Mouse (Mus musculus): ENCODE measurements around the gene Agap1.

Agap1 gene

DNA sequence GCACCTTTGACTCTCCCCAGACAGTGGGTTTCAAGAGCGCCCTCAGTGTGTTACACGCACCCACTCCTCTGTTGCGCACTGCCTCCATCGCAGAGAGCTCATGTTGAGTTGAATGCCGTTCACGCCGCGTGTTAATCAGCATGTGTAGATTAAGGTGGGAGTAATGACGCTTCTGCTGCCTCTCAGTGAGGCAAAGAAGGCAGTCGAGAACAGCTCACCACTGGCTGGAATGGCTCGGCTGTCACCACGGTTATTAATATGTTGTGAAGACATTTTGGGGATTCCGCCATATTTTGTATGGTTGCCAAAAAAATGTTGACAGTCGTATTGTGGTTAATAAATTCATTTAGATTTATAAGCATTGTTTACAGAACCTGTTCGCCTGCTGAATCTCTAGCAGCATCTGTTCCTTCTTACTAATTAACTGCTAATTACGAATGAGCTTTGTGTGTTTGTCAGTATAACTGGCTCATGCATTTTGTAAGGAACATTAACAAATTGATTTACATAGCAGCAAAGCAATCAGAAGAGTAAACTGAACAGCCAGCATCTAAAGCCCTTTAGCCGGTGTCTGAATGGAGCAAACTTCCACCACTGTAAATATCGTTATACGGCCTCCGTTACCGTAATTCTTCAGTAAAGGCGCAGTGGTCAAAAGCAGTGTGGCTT lies 235.1 kb downstream of the Agap1 start:
- ChIA-PET POLR2A (interaction anchor here in 1 of 4 experiments (0.9 to 1.9 kb wide), 2 partner anchors 17 to 37 kb away, joined by 3 to 5 read pairs; no protein-coding TSS in a partner anchor), CTCF (interaction anchor here in 3 of 4 experiments (0.6 to 3.0 kb wide), 5 partner anchors 14 to 63 kb away, joined by 3 to 12 read pairs (median 5); no protein-coding TSS in a partner anchor)

DNA sequence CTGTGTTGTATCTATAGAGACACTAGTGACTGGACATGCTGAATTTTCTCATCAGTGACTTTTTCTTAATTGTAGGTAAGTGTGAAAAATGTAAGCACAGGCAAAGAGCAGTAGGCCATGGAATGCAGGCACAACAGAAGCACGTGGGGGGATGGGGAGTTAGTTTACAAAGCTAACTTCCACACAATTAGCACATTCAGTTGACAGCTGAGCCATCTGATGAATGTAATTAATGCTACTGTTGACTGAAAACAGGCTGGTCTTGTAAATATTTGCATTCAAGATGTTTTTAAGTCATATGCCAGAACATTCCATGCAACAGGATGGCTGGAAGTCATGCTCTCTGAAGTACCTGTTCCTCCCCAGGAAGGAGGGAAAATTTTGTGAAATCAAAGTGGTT lies 236.5 kb downstream of the Agap1 start:
- ChIA-PET CTCF (interaction anchor here in 2 of 4 experiments (1.1 to 3.0 kb wide), 2 partner anchors 18 to 59 kb away, joined by 4 to 12 read pairs; no protein-coding TSS in a partner anchor), POLR2A (interaction anchor here in 1 of 4 experiments (0.9 to 1.0 kb wide), 2 partner anchors 18 to 323 kb away, joined by 3 read pairs; no protein-coding TSS in a partner anchor)

DNA sequence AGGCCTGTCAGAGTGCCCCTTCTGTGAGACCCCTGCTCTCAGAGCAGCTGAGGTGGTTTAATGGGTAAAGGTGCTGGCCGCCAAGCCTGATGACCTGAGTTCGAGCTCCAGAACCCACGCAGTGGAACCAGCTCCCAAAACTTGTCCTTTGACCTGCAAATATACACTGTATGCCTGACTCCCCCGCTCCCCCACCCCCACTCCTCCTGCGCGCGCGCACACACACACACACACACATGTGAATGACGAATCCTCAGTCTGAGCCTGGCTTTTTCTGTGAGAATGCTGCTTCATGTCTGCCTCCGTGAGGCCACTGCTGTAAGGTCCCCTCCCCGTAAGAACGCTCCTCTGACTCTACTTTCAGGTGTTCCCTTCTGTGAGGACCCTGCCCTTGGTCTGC lies 237.8 kb downstream of the Agap1 start:
- POLR2A ChIA-PET = interaction anchor here in 1 of 4 experiments (0.7 to 1.2 kb wide), 2 partner anchors 17 to 25 kb away, joined by 3 read pairs; no protein-coding TSS in a partner anchor
- CTCF ChIA-PET = no interaction called here

- ChIA-PET POLR2A (no interaction called here), CTCF (no interaction called here)
Observed at GRCm38 (mm10) chr1:89694916-89695315, 240.3 kb downstream of the Agap1 start.

GRCm38 (mm10) chr1:89697241-89697640 lies 242.6 kb downstream of the Agap1 start:
- POLR2A ChIA-PET = interaction anchor here in 1 of 4 experiments (0.6 kb wide), 1 partner anchor 499 kb away, joined by 3 read pairs; no protein-coding TSS in a partner anchor
- CTCF ChIA-PET = no interaction called here

DNA sequence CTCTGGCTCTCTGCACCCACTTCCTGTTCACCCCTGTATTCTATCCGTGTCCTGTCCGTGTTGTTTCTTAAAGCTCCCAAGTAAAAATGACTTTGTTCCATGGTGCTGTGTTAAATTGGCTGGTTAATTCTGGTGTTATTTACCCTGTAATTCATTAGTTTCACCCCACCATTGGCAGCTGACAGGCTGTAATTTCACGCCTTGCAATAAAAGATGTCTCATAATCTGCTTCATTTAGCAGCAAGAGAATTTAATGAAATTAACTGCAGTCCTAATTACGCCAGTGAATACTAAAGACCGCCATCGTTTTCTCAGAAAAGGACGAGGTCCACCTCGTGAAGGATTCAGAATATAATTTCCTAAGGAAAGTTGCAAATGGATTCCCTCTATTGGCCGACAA lies 245.6 kb downstream of the Agap1 start:
- ChIA-PET POLR2A (no interaction called here), CTCF (no interaction called here)

- ChIA-PET CTCF (interaction anchor here in 2 of 4 experiments (0.5 to 0.8 kb wide), 2 partner anchors 55 to 119 kb away, joined by 3 to 4 read pairs; no protein-coding TSS in a partner anchor), POLR2A (interaction anchor here in 1 of 4 experiments (1.6 kb wide), 1 partner anchor 230 kb away, joined by 3 read pairs; the partner anchor contains the start of gene Gbx2)
Observed at GRCm38 (mm10) chr1:89701162-89701730, 246.6 kb downstream of the Agap1 start.

DNA sequence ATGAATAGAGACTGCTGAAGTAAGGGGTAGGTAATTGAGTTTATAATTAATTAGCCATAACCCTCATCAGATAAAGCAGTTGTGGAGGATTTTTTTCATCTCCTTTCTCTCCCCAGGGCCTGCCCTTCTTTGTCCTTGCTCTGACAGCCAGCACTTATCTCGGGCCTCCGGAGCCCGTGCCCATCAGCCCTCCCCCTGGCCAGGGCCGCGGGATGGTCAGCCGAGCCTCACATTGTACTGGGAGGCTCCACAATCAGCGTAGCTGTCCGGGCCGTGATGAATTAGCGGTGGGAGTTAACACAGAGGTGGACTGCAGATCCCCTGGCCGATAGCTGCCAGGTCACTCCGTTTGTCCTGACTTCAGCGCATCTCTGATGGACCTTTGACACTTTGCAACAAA lies 248.7 kb downstream of the Agap1 start:
- ChIA-PET POLR2A (no interaction called here), CTCF (interaction anchor here in 1 of 4 experiments (1.5 kb wide), 1 partner anchor 29 kb away, joined by 4 read pairs; no protein-coding TSS in a partner anchor)

GRCm38 (mm10) chr1:89705670-89706069 lies 251.1 kb downstream of the Agap1 start:
- CTCF ChIA-PET = no interaction called here

GRCm38 (mm10) chr1:89706862-89707261 lies 252.3 kb downstream of the Agap1 start:
- ChIA-PET CTCF (no interaction called here), POLR2A (interaction anchor here in 1 of 4 experiments (1.1 kb wide), 1 partner anchor 33 kb away, joined by 3 read pairs; no protein-coding TSS in a partner anchor)

More at GRCm38 (mm10) chr1:89705670-89706069, 251.1 kb downstream of the Agap1 start:
- POLR2A ChIA-PET = no interaction called here

- ChIA-PET POLR2A (interaction anchor here in 1 of 4 experiments (1.1 kb wide), 1 partner anchor 34 kb away, joined by 3 read pairs; no protein-coding TSS in a partner anchor), CTCF (interaction anchor here in 1 of 4 experiments (1.0 kb wide), 1 partner anchor 49 kb away, joined by 5 read pairs; no protein-coding TSS in a partner anchor)
Observed at GRCm38 (mm10) chr1:89707756-89708480, 253.3 kb downstream of the Agap1 start.

GRCm38 (mm10) chr1:89709824-89710223 lies 255.2 kb downstream of the Agap1 start:
- POLR2A ChIA-PET = interaction anchor here in 1 of 4 experiments (1.4 kb wide), 1 partner anchor 12 kb away, joined by 3 read pairs; no protein-coding TSS in a partner anchor
- CTCF ChIA-PET = interaction anchor here in 2 of 4 experiments (0.6 to 1.3 kb wide), 2 partner anchors 36 to 98 kb away, joined by 3 to 5 read pairs; no protein-coding TSS in a partner anchor

- POLR2A ChIA-PET = no interaction called here
- CTCF ChIA-PET = interaction anchor here in 2 of 4 experiments (0.6 to 1.4 kb wide), 2 partner anchors 17 to 38 kb away, joined by 3 to 4 read pairs; no protein-coding TSS in a partner anchor
Observed at GRCm38 (mm10) chr1:89713681-89714080, 259.1 kb downstream of the Agap1 start.

DNA sequence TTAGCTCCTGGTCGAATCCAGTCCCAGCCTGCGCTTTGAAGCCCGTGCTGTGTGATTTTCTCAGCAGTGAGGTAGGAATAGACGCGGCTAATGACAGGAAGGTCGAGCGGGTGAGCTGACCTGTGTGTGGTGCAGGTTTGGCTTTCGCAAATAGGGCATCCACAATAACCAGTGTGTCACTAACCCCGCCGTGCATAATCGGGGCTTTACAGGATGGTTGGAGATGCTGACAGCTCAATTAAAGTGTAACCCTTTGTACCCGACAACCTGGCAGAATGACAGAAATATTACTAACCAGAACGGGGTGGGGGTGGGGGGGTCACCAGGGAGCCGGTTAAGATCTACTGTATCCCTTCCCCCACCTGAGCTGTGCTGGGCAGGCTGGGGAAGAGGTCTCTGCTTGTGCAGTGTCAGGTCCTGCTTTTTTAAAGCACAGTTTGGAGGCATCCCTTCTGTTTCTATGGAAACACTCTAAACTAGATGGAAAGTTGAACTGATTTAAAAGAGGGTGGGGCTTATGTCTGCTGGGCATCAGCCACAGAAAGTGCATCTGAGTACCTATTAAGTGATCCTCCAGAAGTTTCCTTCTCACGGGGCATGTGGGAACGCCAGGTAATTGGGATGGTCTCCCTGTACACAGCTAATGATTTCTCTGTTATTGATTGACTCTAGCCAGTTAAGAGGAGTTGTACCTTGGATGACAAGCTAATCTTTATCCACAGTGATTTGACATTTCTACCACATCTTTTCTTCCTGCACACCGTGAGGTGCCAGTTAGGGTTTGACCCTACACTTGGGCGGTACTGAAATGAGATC lies 259.8 kb downstream of the Agap1 start:
- ChIA-PET CTCF (interaction anchor here in 3 of 4 experiments (0.6 to 1.4 kb wide), 3 partner anchors 16 to 226 kb away, joined by 3 to 4 read pairs (median 3); no protein-coding TSS in a partner anchor), POLR2A (interaction anchor here in 1 of 4 experiments (0.7 kb wide), 1 partner anchor 292 kb away, joined by 4 read pairs; no protein-coding TSS in a partner anchor)

DNA sequence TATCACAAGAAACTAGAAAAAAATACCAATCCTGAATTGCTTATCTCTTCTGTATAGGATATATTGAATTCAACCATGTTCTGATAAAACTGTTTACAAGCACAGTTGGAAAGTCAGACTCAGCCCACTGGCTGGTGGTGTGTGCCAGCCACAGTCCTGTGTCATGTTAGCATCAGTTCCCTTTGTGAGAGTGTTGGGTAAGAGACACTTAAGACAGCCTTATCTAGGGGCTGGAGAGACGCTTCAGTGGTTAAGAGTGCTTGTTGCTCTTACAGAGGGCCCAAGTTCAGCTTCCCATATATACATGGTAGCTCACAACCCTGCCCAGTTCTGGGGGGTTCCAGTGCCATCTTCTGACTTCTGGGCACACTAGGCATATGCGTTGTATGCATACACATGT lies 261.6 kb downstream of the Agap1 start:
- CTCF ChIA-PET = no interaction called here

GRCm38 (mm10) chr1:89717100-89717499 lies 262.5 kb downstream of the Agap1 start:
- POLR2A ChIA-PET = interaction anchor here in 1 of 4 experiments (0.6 kb wide), 1 partner anchor 25 kb away, joined by 3 read pairs; no protein-coding TSS in a partner anchor
- CTCF ChIA-PET = no interaction called here

More for the DNA sequence above, 261.6 kb downstream of the Agap1 start:
- POLR2A ChIA-PET = no interaction called here

GRCm38 (mm10) chr1:89718782-89719403 lies 264.3 kb downstream of the Agap1 start:
- POLR2A ChIA-PET = no interaction called here
- CTCF ChIA-PET = no interaction called here

GRCm38 (mm10) chr1:89724141-89724540 lies 269.5 kb downstream of the Agap1 start:
- CTCF ChIA-PET = interaction anchor here in 2 of 4 experiments (0.6 to 0.8 kb wide), 2 partner anchors 46 to 158 kb away, joined by 3 to 5 read pairs; no protein-coding TSS in a partner anchor
- POLR2A ChIA-PET = interaction anchor here in 2 of 4 experiments (0.6 to 1.0 kb wide), 2 partner anchors 12 to 301 kb away, joined by 3 read pairs; no protein-coding TSS in a partner anchor

Data from embryonic stem cell, embryonic (primary cell).